Mouse (Mus musculus): ENCODE results near the gene Fer1l5. TPM values are rescaled to one million over a fixed set of nuclear protein-coding genes. Genes with fewer than 3 reads are reported as not detected.
A peak's percentile ranks its signal among the peaks of the same experiment; 100 is the strongest.

The Fer1l5 gene
- polyA plus RNA-seq, 1 experiment = not detected

- WGBS = 64% methylated on average over 6 of the region's 6 CpGs
- H3K27ac ChIP-seq (ENCODE audit: control insufficient read depth, insufficient read depth, low read depth, low read length, poor library complexity) = no peak overlapping the region
- TF ChIP-seq POLR2A (IDR thresholded peaks at IDR 0.05; ENCODE audit: borderline replicate concordance, control insufficient read depth, low read depth, low read length) (no peak), CTCF (IDR thresholded peaks at IDR 0.05; ENCODE audit: control insufficient read depth, insufficient read depth, low read length) (peak; percentile 34; the same call in 1 of the 2 replicates)
- H3K4me1 ChIP-seq (ENCODE audit: control insufficient read depth, insufficient read depth, low read length) = no peaks in the 10 kb centered on the region
- H3K4me3 ChIP-seq (replicated peaks; ENCODE audit: control insufficient read depth, low read depth, low read length) = no peak overlapping the region
Observed at GRCm38 (mm10) chr1:36454055-36454815, 82.1 kb downstream of the Fer1l5 start.

DNA sequence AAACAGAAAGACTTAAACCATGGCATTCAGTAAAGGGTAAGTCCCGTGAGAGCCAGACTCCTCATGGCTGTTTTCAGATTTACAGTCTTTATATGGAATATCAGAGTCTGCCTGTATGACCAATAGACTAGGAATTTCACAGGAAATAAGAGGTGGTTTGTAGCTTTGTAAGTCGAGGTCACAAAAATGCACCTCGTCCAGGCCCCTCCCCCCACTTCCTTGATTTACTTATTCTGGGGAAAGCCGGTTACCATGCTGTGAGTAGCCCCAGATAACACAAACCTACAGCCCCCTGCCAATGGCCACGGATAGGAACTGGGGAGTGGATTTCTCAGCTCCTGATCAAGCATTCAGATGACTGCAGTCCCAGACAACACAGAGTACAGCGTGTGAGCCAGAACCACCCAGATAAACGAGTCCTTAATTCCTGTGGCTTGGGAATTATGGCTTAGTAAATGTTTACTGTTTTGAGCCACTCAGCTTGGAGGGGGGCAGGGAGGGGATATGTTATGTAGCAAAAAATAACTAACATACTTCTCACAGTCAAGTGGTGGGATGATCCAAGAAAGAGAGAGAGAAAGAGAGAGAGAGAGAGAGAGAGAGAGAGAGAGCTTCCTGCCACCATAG is 85.4 kb downstream of the Fer1l5 start:
- TF ChIP-seq POLR2A (IDR thresholded peaks at IDR 0.05; ENCODE audit: borderline replicate concordance, control insufficient read depth, low read depth, low read length) = no peak
- TF ChIP-seq CTCF (IDR thresholded peaks at IDR 0.05; ENCODE audit: control insufficient read depth, insufficient read depth, low read length) = no peak
- WGBS = 32% methylated on average over 7 of the region's 7 CpGs
- H3K27ac ChIP-seq (ENCODE audit: control insufficient read depth, insufficient read depth, low read depth, low read length, poor library complexity) = no peak overlapping the region
- peaks cover 3% of the 10 kb centered on the region; the same call in 1 of the 2 replicates for H3K4me1 ChIP-seq (ENCODE audit: control insufficient read depth, insufficient read depth, low read length)
- no peak overlapping the region for H3K4me3 ChIP-seq (replicated peaks; ENCODE audit: control insufficient read depth, low read depth, low read length)

DNA sequence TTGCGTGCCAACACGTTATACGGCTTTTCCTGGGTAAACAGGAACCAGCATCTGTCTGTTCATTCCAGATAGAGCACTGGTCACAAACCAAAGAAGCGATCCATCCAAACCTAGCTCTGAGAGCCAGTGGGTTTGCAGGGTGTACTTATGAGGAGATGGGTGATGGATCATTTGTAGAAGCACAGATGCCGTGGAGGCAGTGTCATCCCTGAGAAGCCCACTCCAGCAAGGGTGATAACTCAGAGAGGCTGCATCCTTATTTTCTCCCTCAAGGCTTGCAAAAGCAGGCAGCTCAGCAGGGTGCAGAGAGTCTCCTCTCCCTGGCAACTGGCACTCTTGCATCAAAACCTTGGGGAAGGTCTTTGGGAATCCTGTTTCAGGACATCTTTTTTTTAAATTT is 86.1 kb downstream of the Fer1l5 start:
- Histone ChIP-seq H3K27ac (ENCODE audit: control insufficient read depth, insufficient read depth, low read depth, low read length, poor library complexity) (no peak overlapping the region), H3K4me3 (replicated peaks; ENCODE audit: control insufficient read depth, low read depth, low read length) (no peak overlapping the region), H3K4me1 (ENCODE audit: control insufficient read depth, insufficient read depth, low read length) (peaks cover 3% of the 10 kb centered on the region; the same call in 1 of the 2 replicates)
- TF ChIP-seq CTCF (IDR thresholded peaks at IDR 0.05; ENCODE audit: control insufficient read depth, insufficient read depth, low read length) (no peak), POLR2A (IDR thresholded peaks at IDR 0.05; ENCODE audit: borderline replicate concordance, control insufficient read depth, low read depth, low read length) (no peak)
- 22% methylated on average over 5 of the region's 5 CpGs for WGBS

DNA sequence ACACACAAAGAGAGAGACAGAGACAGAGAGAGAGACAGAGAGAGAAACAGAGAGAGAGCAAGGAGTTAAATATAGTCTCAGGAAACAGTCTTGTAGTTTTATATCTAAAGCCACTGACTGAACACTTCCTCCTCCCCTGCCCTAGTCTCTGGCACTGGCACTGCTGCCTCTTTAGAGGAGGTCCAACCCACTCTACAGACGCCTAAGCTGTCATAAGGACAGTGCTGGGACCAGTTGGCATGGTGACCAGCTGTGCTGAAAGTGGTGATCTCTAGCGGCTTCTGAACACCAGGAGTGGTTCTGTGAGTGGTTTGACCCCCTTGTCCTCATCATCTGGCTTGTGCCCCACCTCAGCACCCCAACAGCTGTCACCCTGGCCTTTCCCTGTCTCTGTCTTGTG is 89.7 kb downstream of the Fer1l5 start:
- H3K27ac ChIP-seq (ENCODE audit: control insufficient read depth, insufficient read depth, low read depth, low read length, poor library complexity) = peak overlapping the region; percentile 21; the same call in 1 of the 2 replicates
- H3K4me3 ChIP-seq (replicated peaks; ENCODE audit: control insufficient read depth, low read depth, low read length) = peak overlapping the region; percentile 35
- no peak for TF ChIP-seq POLR2A (IDR thresholded peaks at IDR 0.05; ENCODE audit: borderline replicate concordance, control insufficient read depth, low read depth, low read length)
- no peak for TF ChIP-seq CTCF (IDR thresholded peaks at IDR 0.05; ENCODE audit: control insufficient read depth, insufficient read depth, low read length)
- H3K4me1 ChIP-seq (ENCODE audit: control insufficient read depth, insufficient read depth, low read length) = peaks cover 3% of the 10 kb centered on the region; the same call in 1 of the 2 replicates
- 3% methylated on average over 2 of the region's 2 CpGs for WGBS

- 83% methylated on average over 4 of the region's 4 CpGs for WGBS
Observed at GRCm38 (mm10) chr1:36465641-36466160, 93.6 kb downstream of the Fer1l5 start.

GRCm38 (mm10) chr1:36467446-36467845 is 95.4 kb downstream of the Fer1l5 start:
- 78% methylated on average over 5 of the region's 5 CpGs for WGBS
- H3K27ac ChIP-seq (ENCODE audit: control insufficient read depth, insufficient read depth, low read depth, low read length, poor library complexity) = no peak overlapping the region
- no peak overlapping the region for H3K4me3 ChIP-seq (replicated peaks; ENCODE audit: control insufficient read depth, low read depth, low read length)
- no peak for TF ChIP-seq POLR2A (IDR thresholded peaks at IDR 0.05; ENCODE audit: borderline replicate concordance, control insufficient read depth, low read depth, low read length)
- TF ChIP-seq CTCF (IDR thresholded peaks at IDR 0.05; ENCODE audit: control insufficient read depth, insufficient read depth, low read length) = no peak
- peaks cover 5% of the 10 kb centered on the region; the same call in 1 of the 2 replicates for H3K4me1 ChIP-seq (ENCODE audit: control insufficient read depth, insufficient read depth, low read length)

More at GRCm38 (mm10) chr1:36465641-36466160, 93.6 kb downstream of the Fer1l5 start:
- H3K4me1 ChIP-seq (ENCODE audit: control insufficient read depth, insufficient read depth, low read length) = peaks cover 5% of the 10 kb centered on the region; the same call in 1 of the 2 replicates
- H3K27ac ChIP-seq (ENCODE audit: control insufficient read depth, insufficient read depth, low read depth, low read length, poor library complexity) = no peak overlapping the region
- H3K4me3 ChIP-seq (replicated peaks; ENCODE audit: control insufficient read depth, low read depth, low read length) = no peak overlapping the region
- TF ChIP-seq CTCF (IDR thresholded peaks at IDR 0.05; ENCODE audit: control insufficient read depth, insufficient read depth, low read length) (no peak), POLR2A (IDR thresholded peaks at IDR 0.05; ENCODE audit: borderline replicate concordance, control insufficient read depth, low read depth, low read length) (no peak)

DNA sequence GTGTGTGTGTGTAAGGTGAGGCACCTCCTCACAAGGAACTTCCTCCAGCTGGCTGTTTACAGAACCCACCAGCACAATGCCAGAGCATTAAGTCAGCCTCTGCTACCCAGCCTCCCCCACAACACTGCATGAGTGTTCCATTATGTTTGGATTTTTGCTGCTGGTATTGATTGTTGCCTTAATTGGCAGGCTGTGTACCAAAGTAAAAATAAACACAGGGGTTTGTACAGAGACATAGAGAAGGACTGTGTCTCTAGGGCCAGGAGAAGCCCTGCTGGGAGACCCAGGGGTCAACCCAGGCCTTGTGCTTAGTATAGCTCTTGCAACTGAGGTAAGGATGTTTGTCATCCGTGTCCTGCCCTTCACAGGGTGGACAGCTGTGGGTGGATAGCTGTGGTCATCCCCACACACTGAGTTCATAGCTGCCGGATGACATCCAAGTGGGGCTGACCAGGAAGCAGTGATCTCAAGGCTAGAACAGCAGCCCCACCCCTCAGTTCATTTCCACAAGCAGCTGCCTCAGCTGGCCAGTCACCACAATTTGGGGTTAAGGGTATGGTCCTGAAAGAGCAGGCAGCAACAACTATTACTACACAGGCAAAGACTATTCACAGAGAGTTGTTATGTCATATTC is 97.8 kb downstream of the Fer1l5 start:
- Histone ChIP-seq H3K4me1 (ENCODE audit: control insufficient read depth, insufficient read depth, low read length) (peaks cover 8% of the 10 kb centered on the region), H3K27ac (ENCODE audit: control insufficient read depth, insufficient read depth, low read depth, low read length, poor library complexity) (no peak overlapping the region), H3K4me3 (replicated peaks; ENCODE audit: control insufficient read depth, low read depth, low read length) (no peak overlapping the region)
- 68% methylated on average over 2 of the region's 2 CpGs for WGBS
- TF ChIP-seq CTCF (IDR thresholded peaks at IDR 0.05; ENCODE audit: control insufficient read depth, insufficient read depth, low read length) (no peak), POLR2A (IDR thresholded peaks at IDR 0.05; ENCODE audit: borderline replicate concordance, control insufficient read depth, low read depth, low read length) (no peak)
